Mouse (Mus musculus) E14TG2a.4 (cell line): ENCODE data around the gene Hacl1.

Source experiments
- CTCF ChIP-seq: conservative IDR thresholded peaks from 2 replicates; pipeline ENCODE4 v1.5.1; 2014; ENCODE audit warnings: low read length
- NANOG ChIP-seq: IDR thresholded peaks from 2 replicates; pipeline ENCODE4 v1.6.1; 2014; ENCODE audit warnings: borderline replicate concordance, low read length, mixed read lengths

DNA sequence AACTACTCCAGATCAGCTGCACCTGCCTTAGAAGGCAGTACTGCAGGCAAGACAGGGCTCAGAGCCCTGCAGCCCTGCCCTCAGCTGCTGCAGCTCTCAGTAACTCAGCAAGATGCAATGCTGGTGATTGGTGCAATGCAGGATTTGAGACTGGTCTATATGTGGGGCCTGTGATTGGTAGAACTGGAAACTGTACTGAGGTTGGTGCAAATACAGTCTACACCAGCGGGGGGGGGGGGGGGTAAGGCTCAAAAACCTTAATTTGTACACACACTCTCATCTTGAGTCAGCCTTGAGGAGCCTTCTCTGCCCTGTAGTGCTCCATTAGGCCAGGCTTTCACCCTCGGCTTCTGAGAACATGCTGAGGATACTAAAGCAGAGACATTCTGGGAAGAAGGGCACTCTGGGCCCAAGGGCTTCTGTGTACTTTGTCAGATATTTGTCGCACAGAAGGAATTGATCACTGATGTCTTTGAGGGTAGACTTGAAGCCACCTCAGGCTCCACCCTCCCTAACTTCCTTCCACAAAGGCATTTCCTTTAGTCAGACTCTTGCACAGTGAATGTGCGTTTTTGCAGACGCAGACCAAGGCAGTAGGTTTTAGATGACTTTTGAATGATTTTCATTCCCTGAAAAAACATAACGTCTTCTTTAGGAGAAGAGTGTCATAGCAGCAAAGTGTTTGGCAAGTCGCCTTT, 43.4 kb upstream of the Hacl1 start:
- TF ChIP-seq CTCF (no peak), NANOG (no peak)
